Mouse (Mus musculus): ENCODE results near the gene Tyro3.

The Tyro3 gene

DNA sequence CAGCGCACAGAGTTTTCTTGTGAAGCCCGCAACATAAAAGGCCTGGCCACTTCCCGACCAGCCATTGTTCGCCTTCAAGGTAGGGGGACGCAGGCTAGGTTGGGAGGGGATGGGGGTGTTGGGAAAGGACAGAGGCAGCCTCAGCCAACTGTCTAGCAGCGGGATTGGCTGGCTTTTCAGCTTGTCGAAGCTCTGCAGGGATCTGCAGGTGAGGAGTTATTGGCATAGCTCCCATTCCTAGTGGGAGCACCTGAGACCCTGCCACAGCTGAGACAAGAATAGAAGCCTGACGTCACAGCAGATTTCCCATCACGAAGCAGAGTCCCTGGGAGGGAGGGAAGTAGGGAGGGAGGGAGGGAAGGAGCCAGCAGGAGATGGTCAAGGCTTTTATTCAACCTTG lies 7.2 kb downstream of the Tyro3 start:
- DNase-seq, result no peak

DNA sequence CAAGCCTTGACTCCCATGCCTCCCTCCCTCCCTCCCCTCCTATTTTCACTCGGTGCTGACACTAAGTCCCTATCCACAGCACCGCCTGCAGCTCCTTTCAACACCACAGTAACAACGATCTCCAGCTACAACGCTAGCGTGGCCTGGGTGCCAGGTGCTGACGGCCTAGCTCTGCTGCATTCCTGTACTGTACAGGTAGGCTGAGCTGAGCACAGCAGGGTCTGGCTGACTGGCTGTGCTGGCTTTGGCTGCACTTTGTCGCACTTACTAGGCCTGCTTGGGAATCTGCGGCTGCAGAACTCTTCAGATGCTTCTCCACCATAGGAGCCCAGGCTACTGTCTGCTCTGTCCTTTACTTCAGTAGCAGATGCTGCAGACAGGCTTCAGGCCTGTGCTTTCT lies 8.0 kb downstream of the Tyro3 start:
- no peak for DNase-seq

DNA sequence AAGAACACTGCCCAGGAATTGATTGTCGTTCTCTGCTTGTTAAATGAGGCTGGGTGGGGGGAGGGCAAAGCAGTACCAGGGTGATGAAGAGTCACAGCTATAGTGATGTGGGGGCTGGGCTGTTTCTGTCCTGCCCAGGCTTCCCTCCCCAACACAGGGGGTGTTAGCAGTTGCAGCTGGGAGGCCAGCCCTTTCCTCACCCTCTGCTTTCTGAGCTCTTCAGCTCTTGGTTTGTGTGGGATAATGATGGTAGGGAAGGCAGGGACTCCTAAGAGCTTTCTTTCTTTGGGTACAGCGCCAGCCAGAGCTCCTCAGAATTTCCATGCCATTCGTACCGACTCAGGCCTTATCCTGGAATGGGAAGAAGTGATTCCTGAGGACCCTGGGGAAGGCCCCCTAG lies 10.9 kb downstream of the Tyro3 start:
- DNase-seq, result no peak

- DNase-seq, result no peak
These were observed 11.3 kb downstream of the Tyro3 start for GRCm38 (mm10) chr2:119808881-119809280.

DNA sequence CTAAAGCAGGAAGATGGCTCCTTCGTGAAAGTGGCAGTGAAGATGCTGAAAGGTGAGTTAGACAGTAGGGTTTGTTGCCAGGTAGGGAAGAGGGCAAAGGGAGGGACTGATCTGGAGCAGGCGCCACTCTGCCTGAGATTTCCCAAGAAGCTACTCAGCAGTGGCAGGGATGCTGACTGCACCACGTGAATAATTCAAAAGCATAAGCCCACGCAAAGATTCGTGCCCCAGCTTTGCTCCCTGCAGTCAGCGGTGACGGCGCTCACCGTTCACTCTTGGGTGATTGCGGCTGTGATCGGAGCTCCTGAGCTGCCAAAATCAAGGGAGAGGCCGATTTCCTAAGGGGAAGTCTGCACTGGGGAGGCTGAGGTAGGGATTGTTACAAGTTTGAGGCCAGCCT lies 13.4 kb downstream of the Tyro3 start:
- DNase-seq, result no peak

DNA sequence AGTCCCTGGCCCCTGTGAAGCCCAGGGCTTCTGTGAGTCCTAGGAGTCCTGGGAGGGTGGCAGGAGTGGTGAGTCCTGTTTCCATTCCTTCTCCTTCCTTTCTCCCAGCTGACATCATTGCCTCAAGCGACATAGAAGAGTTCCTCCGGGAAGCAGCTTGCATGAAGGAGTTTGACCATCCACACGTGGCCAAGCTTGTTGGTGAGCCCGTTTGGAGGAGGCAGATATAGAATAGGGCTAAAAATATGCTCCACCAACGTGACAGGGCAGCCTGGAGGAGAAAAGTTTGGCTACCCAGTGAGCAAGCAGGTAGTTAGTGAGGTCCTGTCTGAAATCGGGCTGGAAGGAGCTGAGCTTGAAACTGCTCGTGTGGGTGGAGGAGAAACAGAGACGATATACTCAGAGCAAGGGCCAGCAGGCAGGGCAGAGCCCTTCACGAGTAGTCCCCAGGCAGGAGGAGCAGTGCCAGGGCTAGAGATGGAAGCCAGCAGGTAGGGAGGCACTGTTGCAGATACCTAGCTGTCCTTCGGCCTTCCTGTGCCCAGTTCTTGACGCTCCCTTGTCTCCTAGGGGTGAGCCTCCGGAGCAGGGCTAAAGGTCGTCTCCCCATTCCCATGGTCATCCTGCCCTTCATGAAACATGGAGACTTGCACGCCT lies 14.1 kb downstream of the Tyro3 start:
- no peak for DNase-seq

- DNase-seq, result no peak
These were observed 16.9 kb downstream of the Tyro3 start for GRCm38 (mm10) chr2:119814376-119814933.

GRCm38 (mm10) chr2:119816611-119817010 lies 19.1 kb downstream of the Tyro3 start:
- DNase-seq, result no peak

GRCm38 (mm10) chr2:119817047-119817446 lies 19.5 kb downstream of the Tyro3 start:
- peak; percentile 63 to 72 for DNase-seq

GRCm38 (mm10) chr2:119818668-119819272 lies 21.2 kb downstream of the Tyro3 start:
- peak; percentile 56 to 73 for DNase-seq

DNA sequence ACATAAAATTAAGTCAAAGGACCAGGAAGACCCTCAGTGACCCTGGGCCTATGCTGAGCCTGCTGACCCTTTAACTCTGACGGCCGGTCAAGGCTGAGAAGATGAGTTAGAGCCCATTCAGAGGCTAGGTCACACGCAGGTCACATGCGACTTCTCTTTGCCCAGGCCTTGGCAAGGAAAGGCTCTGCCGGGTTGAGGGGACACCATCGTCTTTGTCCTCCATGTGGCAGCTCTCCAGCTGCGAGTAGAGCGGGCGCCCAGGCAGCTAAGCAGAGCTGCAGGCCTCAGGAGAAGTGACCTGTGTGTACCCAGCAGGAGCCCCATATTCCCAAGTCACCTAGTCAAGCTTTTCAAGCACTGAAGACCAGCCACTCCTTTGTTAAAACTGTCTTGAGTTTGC lies 23.6 kb downstream of the Tyro3 start:
- DNase-seq, result no peak

DNA sequence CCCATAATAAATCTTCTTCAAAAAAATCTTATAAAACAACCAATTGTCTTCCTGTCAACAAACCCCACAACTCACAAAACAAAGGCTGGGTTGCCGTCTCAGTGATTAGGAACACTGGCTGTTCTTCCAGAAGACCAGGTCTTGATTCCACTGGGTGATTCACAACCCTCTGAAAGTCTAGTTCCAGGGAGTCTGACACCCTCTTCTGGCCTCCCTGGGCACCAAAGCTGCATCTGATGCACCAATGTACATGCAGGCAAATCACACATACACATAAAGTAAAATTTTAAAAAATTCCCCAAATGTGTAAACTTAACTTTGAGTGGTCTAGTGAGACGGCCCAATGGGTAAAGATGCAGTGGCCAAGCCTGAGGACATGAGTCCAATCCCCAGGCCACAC lies 33.0 kb downstream of the Tyro3 start:
- peak in 1 of 2 experiments; percentile 22 for DNase-seq

DNA sequence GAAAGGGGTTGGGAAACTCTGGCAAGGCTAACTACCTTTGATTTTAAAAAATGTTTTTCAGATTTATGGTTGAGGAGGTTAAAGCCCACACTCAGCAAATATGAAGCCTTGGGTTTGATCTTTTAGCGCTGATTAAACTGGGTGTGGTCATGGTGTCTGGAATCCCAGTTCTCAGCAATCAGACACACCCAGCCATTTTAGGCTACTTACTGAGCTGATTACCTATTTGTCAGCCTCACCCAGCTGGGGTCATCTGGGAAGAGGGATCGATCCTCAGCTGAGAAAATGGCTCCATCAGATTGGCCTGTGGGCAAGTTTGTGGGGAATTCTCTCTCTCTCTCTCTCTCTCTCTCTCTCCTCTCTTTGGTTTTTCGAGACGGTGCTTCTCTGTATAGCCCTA lies 36.7 kb downstream of the Tyro3 start:
- DNase-seq, result no peak

DNA sequence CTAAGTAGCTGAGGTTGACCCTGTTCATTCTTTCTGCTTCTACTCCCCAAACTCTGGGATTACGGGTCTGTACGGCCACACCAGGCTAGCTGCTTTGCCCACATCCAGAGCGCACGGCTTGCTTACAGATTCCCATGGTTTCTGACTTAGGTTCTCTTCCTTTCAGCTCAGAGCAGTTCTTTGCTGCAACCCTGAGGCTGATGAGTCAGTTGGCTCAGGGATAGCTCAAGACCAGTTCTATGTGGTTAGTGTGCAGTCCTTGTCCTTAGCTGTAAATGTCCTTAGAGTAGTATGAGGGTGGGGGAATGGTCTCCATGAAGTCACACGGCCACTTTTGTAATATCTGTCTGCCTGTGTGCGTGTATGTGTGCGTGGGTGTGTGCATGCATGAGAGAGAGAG lies 40.1 kb downstream of the Tyro3 start:
- DNase-seq, result no peak

DNA sequence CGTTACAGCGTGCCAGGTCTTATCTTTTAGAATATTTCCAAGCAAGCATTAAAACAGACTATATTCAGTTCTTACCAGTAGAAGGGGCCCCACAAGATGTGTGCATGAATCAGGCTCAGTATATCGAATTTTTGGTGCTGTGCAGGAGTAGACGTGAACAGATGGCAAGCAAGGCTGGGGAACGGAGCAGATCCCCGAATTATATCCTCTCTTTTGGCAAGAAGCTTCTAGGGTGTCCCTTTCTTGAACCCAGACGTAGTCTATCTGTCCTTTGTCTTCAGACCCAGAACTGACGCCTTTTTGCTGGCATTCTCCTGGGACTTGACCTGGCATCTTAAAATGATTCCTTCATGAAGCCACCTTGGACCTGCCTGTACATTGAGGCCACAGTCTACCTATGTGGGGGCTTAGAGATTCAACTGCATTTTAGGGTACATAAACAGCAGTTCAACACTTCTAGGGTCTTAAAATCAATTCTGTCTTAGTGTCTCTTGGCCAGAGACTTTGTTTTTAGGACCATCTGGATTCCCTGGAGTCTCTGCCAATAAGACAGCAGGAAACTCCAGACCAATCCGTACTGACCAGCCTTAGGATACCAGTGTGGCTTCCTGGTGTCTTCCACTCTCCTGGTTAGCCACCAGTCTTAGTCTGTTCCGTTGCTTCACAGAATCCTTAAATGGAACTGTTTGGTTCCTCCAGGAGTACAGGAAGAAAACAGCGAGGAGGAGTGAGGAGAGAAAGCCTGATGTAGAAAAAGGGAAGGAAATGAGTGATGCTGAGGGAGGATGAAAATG lies 41.0 kb downstream of the Tyro3 start:
- DNase-seq, result no peak

- no peak for DNase-seq
These were observed 42.5 kb downstream of the Tyro3 start for GRCm38 (mm10) chr2:119840008-119840407.

DNA sequence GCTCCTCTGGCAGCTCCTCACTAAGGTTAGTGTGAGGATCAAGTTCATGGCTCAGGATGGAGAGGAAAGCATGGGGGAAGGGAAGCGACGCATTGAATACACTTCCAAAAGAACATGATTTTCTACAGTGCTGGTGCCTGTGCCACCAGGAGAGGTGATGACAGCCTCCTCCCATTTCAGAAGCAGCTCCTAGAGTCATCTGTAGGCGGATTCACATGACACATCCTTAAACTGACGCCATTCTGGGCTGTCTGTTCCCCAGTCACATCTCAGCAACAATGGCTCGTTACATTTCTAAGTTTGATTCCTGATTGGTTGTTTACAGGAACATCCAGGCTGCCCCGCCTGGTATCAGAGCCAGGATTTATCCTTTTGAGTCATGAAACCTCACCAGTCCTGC lies 44.5 kb downstream of the Tyro3 start:
- no peak for DNase-seq

- no peak for DNase-seq
These were observed 46.0 kb downstream of the Tyro3 start for GRCm38 (mm10) chr2:119843526-119843925.

- DNase-seq, result no peak
These were observed 48.5 kb downstream of the Tyro3 start for GRCm38 (mm10) chr2:119845882-119846546.

- no peak for DNase-seq
These were observed 49.4 kb downstream of the Tyro3 start for GRCm38 (mm10) chr2:119846929-119847328.

DNA sequence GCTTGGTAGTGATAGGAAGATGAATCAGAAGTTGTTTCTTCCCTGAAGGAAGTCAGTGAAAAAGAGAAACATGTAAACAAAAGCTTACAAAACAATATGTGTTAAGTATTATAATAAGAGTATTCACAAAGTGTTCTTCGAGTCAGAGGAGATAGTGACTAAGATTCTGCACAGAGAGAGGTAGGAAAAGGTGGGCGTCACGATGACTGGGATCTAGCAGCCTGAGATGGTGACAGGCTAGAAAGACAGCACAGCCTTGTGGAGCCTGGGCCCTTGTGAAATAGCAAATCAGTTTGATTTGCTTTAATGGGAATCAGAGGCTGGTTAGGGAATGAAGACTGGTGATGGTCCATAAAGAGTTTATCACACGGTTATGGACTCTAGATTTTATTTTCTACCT lies 56.3 kb downstream of the Tyro3 start:
- DNase-seq, result no peak

DNA sequence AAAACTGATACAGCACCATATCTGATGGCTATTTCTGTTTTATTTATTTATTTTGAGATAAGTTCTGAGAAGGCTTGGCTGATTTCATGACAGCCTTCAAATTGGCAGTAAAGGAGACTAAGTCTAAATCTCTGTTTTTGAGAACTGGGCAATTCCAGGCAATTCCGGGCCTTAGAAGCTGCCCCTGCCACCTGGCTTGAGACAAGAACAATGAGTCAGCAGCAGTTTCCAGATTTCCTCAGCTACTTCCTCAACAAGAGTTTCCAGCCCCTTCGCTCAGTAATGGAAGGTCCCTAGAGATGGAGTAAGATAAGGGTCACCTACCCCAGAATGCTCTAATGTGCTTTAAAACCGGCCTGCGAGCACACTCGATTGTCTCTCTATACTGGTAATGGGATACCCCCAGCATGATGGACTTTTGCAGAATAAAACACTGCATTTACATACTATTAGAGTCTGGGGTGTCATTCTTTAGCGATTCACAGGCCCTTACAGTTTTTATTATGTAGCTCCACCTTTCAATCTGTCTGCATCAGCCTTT lies 57.8 kb downstream of the Tyro3 start:
- no peak for DNase-seq

- no peak for DNase-seq
These were observed 59.8 kb downstream of the Tyro3 start for GRCm38 (mm10) chr2:119857341-119857740.

Data from lung, adult 18-20 months (tissue).